Mouse (Mus musculus): ENCODE data around the gene Obscn. TPM values are rescaled to one million over a fixed set of nuclear protein-coding genes. Genes with fewer than 3 reads are reported as not detected.
A peak's percentile ranks its signal among the peaks of the same experiment; 100 is the strongest.

The Obscn gene
- polyA plus RNA-seq, 1 experiment from 2014 or later = 0.60 TPM

DNA sequence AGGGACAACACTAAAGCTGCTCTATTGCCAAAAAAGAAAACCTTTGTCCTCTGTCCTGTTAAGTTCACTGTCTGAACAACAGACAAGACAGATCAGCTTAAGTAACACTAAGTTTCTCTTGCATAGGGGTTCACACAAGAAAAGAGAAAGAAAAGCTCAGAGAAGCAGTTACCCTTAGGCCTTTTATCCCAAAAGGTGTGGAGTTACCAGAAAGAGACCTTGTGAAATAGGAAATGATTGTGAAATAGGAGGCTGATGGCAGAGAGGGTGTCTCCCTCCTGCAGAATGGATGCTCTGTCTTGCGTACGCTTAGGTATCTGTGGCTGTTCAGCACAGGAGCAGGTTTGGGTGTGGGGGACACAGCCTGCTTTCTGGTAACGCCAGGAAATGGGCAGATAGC is 157.0 kb downstream of the Obscn start:
- Histone ChIP-seq H3K9me3 (replicated peaks) (no peaks in the 10 kb centered on the region), H3K27ac (no peak overlapping the region), H3K4me1 (peaks cover 50% of the 10 kb centered on the region), H3K4me2 (peak overlapping the region; percentile 85), H3K27me3 (no peaks in the 10 kb centered on the region), H3K4me3 (replicated peaks) (peak overlapping the region; percentile 98), H3K9ac (peak overlapping the region; percentile 90; the same call in 1 of the 2 replicates), H3K36me3 (peaks cover 26% of the 10 kb centered on the region)
- no peak for ATAC-seq (replicated peaks; ENCODE audit: low FRiP score)
- WGBS = 75% methylated on average over 3 of the region's 3 CpGs

DNA sequence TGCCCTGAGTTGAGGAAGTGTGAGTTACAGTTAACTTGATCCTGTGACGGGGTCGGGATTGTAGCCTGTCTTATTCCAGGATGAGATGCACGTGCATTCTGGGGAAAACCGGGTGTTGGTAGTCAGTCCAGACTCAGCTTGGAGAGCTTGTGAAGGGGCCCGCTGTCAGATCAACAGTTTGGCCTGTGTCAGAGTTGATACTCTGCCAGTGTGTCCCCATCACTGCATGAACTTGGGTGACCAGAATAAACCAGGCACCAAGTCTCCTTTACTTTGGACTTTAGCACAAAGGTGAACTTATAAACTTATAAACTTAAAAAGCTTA is 157.5 kb downstream of the Obscn start:
- Histone ChIP-seq H3K4me3 (replicated peaks) (peak overlapping the region; percentile 98), H3K9ac (peak overlapping the region; percentile 90), H3K4me1 (peaks cover 50% of the 10 kb centered on the region), H3K27me3 (no peaks in the 10 kb centered on the region), H3K36me3 (peaks cover 21% of the 10 kb centered on the region), H3K4me2 (peak overlapping the region; percentile 85), H3K27ac (peak overlapping the region; percentile 92; the same call in 1 of the 2 replicates), H3K9me3 (replicated peaks) (no peaks in the 10 kb centered on the region)
- WGBS = 4% methylated on average over 5 of the region's 5 CpGs
- no peak for ATAC-seq (replicated peaks; ENCODE audit: low FRiP score)

DNA sequence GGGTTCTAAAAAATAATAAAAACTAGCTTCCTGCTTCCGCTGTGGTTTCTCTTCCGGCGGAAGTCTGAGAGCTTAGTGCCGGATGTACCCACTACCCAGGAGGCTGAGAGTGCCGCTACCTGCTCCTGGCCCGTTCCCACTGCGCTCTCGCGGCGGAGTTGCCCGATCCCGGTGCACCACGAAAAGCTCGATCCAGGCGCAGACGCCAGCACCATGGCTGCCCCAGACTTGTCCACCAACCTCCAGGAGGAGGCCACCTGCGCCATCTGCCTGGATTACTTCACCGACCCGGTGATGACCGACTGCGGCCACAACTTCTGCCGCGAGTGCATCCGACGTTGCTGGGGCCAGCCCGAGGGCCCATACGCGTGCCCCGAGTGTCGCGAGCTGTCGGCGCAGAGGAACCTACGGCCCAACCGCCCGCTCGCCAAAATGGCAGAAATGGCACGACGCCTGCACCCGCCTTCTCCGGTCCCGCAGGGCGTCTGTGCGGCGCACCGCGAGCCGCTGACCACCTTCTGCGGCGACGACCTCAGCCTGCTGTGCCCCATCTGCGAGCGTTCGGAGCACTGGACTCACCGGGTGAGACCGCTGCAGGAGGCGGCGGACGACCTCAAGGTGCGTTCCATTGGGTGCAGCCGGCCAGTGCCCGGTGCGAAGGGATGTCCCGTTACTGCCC is 158.0 kb downstream of the Obscn start, which contains the start of gene Trim11:
TSS of gene Trim11 (plus strand) at position 67 of the 679 bp plus-strand sequence.
- Histone ChIP-seq H3K27ac (peak within 1 kb of the TSS; percentile 92), H3K4me3 (replicated peaks) (peak within 1 kb of the TSS; percentile 98), H3K9ac (peak within 1 kb of the TSS; percentile 90), H3K36me3 (peaks cover 19% of the 10 kb centered on the region), H3K27me3 (no peaks in the 10 kb centered on the region), H3K4me1 (peaks cover 50% of the 10 kb centered on the region), H3K9me3 (replicated peaks) (no peaks in the 10 kb centered on the region), H3K4me2 (peak within 1 kb of the TSS; percentile 85)
- under 1% methylated on average over 64 of the region's 64 CpGs for WGBS
- peak; percentile 69 for ATAC-seq (replicated peaks; ENCODE audit: low FRiP score)

DNA sequence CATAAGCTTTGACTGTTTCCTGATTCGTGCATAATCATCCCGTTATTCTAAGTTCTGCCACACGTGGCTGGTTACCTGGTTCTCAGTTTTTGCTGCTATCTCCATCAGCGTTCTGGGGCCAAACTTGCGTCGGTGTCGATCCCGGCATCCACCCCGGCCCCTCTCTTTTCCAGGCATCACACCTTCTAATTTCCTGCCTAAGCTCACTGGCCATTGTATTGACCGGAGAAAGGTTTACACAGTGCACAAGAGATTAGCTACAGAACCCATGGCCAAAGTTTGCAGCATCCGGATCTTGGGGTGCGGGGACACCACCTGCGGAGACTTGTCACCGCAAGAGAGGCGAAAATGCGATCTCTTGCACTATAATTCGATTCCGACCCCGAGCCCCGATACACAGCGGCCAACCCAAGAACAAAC is 158.6 kb downstream of the Obscn start:
- Histone ChIP-seq H3K9ac (peak overlapping the region; percentile 90), H3K36me3 (peaks cover 15% of the 10 kb centered on the region), H3K4me1 (peaks cover 50% of the 10 kb centered on the region), H3K4me2 (peak overlapping the region; percentile 85), H3K9me3 (replicated peaks) (no peaks in the 10 kb centered on the region), H3K27ac (peak overlapping the region; percentile 92), H3K4me3 (replicated peaks) (peak overlapping the region; percentile 98), H3K27me3 (no peaks in the 10 kb centered on the region)
- WGBS = under 1% methylated on average over 21 of the region's 21 CpGs
- 0 out of 2 replicates have a peak, but pooled peaks have one; percentile 3 for ATAC-seq (replicated peaks; ENCODE audit: low FRiP score)

DNA sequence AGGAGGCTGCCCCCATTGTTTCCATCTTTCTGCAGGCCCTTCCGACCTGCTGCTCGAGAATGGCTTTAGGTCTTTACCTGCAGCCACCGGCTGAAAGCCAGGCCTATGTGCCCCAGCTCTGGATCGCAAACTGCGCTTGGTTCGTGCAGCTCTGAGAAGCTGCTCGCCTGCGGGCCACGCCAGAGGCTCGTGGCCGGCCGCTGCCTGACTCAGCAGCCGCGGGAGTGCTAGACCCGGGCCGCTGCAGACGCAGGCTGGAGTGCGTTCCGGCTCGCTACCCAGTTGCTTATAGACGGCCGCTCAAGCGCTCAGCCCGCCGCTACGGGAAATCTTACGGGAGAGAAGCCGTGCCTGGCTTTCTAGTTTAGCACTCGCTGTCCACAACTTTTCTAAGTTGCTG is 159.1 kb downstream of the Obscn start:
- Histone ChIP-seq H3K27me3 (no peaks in the 10 kb centered on the region), H3K27ac (peak overlapping the region; percentile 92), H3K9me3 (replicated peaks) (no peaks in the 10 kb centered on the region), H3K9ac (peak overlapping the region; percentile 90), H3K36me3 (peaks cover 13% of the 10 kb centered on the region), H3K4me1 (peaks cover 48% of the 10 kb centered on the region), H3K4me2 (peak overlapping the region; percentile 85), H3K4me3 (replicated peaks) (peak overlapping the region; percentile 98)
- ATAC-seq (replicated peaks; ENCODE audit: low FRiP score) = 0 out of 2 replicates have a peak, but pooled peaks have one; percentile 24
- WGBS = under 1% methylated on average over 29 of the region's 29 CpGs

DNA sequence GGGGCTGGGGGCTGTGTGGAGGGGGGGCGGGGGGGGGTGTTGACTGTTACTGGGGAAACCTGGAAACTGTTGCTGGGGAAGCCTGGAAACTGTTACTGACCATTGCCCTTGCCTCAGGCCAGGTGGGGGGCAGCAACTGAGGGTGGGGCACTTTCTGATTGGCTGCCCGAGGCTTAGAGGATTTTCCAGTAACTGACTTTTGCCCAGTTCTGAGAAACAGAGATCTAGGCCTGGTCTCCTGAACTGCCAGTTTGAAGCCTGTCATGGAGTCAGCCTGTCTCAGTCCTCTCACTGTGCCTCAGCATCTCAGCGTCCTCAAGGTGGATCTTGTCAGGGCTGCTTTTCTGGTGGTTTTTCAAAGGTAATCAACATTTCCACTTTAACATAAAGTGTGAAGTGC is 161.8 kb downstream of the Obscn start:
- no peaks in the 10 kb centered on the region for H3K27me3 ChIP-seq
- peaks cover 15% of the 10 kb centered on the region for H3K36me3 ChIP-seq
- H3K4me2 ChIP-seq = no peak overlapping the region
- H3K27ac ChIP-seq = no peak overlapping the region
- ATAC-seq (replicated peaks; ENCODE audit: low FRiP score) = no peak
- WGBS = 93% methylated on average over 3 of the region's 3 CpGs
- H3K9me3 ChIP-seq (replicated peaks) = no peaks in the 10 kb centered on the region
- no peak overlapping the region for H3K9ac ChIP-seq
- H3K4me1 ChIP-seq = peaks cover 39% of the 10 kb centered on the region
- no peak overlapping the region for H3K4me3 ChIP-seq (replicated peaks)

DNA sequence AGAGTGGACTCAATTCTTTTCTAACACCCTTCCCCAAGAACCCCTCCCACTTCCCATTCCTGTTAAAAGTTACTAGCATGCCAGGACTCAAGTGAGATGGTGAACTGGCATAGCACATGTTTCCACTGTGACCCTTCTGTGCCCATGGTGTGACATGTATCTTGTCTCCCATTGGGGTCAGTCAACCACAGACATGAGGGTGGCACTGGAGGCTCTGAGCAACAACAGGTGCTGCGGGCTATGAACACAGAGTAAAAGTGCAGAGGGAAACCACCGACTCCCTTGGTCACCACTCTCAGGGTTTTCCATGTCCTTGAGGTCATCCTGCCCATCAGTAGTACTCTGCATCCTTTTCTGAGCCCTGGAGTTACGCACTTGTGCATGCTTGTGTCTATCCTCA is 164.4 kb downstream of the Obscn start:
- peaks cover 21% of the 10 kb centered on the region for H3K36me3 ChIP-seq
- no peaks in the 10 kb centered on the region for H3K27me3 ChIP-seq
- no peak overlapping the region for H3K4me3 ChIP-seq (replicated peaks)
- no peak overlapping the region for H3K27ac ChIP-seq
- no peaks in the 10 kb centered on the region for H3K9me3 ChIP-seq (replicated peaks)
- ATAC-seq (replicated peaks; ENCODE audit: low FRiP score) = no peak
- WGBS = 92% methylated on average over 3 of the region's 3 CpGs
- H3K4me1 ChIP-seq = peaks cover 38% of the 10 kb centered on the region
- H3K4me2 ChIP-seq = no peak overlapping the region
- H3K9ac ChIP-seq = no peak overlapping the region

DNA sequence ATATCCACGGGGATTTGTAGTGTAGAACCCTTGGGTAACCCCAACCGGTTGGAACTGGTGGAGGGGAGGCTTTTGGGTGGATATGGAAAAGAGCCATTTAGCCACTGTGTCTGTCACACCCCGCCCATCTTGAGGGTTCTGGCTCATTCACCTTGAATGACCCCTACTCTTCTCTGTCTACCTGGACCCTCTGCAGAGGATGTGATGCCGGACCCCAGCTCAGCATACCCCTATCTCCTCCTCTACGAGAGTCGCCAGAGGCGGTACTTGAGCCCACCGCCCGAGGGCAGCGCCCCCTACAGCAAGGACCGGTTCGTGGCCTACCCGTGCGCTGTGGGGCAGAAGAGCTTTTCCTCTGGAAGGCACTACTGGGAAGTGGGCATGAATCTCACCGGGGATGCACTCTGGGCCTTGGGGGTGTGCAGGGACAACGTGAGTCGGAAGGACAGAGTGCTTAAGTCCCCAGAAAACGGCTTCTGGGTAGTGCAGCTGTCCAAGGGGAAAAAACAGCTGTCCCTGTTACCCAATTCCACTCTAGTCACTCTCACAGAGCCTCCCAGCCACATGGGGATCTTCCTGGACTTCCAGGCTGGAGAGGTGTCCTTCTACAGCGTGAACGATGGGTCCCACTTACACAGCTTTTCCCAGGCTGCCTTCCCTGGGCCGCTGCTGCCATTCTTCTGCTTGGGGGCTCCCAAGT is 165.2 kb downstream of the Obscn start:
- H3K4me3 ChIP-seq (replicated peaks) = no peak overlapping the region
- no peak overlapping the region for H3K9ac ChIP-seq
- peaks cover 40% of the 10 kb centered on the region for H3K4me1 ChIP-seq
- no peaks in the 10 kb centered on the region for H3K9me3 ChIP-seq (replicated peaks)
- peaks cover 21% of the 10 kb centered on the region for H3K36me3 ChIP-seq
- 89% methylated on average over 21 of the region's 21 CpGs for WGBS
- H3K27ac ChIP-seq = peak overlapping the region; percentile 85
- H3K27me3 ChIP-seq = no peaks in the 10 kb centered on the region
- ATAC-seq (replicated peaks; ENCODE audit: low FRiP score) = no peak
- no peak overlapping the region for H3K4me2 ChIP-seq

DNA sequence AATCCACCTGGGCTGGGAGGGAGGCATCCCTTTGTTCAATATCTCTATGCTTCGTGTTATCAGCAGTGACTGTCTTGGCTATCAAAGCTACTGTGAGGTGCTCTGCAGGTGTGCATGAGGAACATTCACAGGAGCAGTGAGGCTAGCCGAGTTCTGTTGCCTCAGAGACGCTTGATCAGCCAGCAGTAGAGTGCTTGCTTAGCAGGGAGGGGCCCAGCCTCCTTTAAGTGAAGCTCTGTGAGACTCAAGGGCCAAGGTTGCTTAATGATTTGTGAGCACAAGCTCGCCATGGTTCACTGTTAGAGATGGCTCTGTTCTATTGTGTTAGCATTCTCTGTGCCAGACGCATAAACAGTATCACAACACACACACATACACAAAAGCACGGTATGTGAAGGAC is 166.5 kb downstream of the Obscn start:
- Histone ChIP-seq H3K9ac (no peak overlapping the region), H3K9me3 (replicated peaks) (no peaks in the 10 kb centered on the region), H3K4me2 (peak overlapping the region; percentile 37), H3K4me3 (replicated peaks) (no peak overlapping the region), H3K36me3 (peaks cover 19% of the 10 kb centered on the region), H3K27ac (peak overlapping the region; percentile 85), H3K27me3 (no peaks in the 10 kb centered on the region), H3K4me1 (peaks cover 46% of the 10 kb centered on the region)
- 55% methylated on average over 6 of the region's 6 CpGs for WGBS
- peak; percentile 83 for ATAC-seq (replicated peaks; ENCODE audit: low FRiP score)

DNA sequence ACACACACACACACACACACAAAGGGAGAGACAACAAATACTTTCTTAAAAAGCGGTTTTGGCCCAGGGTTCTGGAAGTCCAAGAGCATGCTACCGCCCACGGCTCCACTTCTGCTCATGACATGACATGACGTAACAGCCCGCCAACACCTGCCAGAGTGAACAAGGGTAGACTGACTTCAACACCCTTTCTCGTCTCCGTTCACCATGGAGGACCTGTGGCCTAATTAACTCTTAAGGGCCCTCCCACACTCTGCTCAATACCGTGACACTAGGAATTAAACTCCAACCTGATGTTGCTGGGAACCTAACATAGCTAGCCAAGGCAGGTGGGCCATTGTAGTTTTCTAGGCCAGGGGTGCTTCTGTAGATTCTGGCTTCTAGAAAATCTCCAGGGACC is 167.2 kb downstream of the Obscn start:
- Histone ChIP-seq H3K9me3 (replicated peaks) (no peaks in the 10 kb centered on the region), H3K4me1 (peaks cover 47% of the 10 kb centered on the region), H3K27ac (peak overlapping the region; percentile 85), H3K27me3 (no peaks in the 10 kb centered on the region), H3K4me2 (peak overlapping the region; percentile 37), H3K9ac (no peak overlapping the region), H3K36me3 (peaks cover 16% of the 10 kb centered on the region), H3K4me3 (replicated peaks) (no peak overlapping the region)
- peak; percentile 57 for ATAC-seq (replicated peaks; ENCODE audit: low FRiP score)
- WGBS = 65% methylated on average over 8 of the region's 8 CpGs

DNA sequence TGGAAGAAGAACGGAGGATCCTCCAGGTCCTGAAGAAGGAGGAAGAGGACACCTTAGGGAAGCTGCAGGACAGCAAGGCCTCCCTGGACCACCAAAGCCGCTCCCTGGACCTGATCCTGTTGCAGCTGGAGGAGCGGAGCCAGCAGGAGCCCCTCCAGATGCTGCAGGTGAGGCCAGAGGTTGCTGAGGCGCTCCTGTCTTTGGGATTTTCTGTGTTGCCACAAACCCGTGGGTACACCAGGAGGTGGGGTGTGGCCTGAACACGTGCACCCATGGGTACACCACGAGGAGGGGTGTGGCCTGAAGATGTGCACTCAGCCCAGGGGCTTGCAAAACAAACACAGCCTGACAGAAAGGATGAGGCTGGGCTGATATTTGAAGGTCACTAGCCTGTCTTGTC is 167.7 kb downstream of the Obscn start:
- H3K4me3 ChIP-seq (replicated peaks) = no peak overlapping the region
- H3K36me3 ChIP-seq = peaks cover 16% of the 10 kb centered on the region
- H3K4me2 ChIP-seq = no peak overlapping the region
- H3K9ac ChIP-seq = no peak overlapping the region
- 0 out of 2 replicates have a peak, but pooled peaks have one; percentile 13 for ATAC-seq (replicated peaks; ENCODE audit: low FRiP score)
- H3K9me3 ChIP-seq (replicated peaks) = no peaks in the 10 kb centered on the region
- H3K4me1 ChIP-seq = peaks cover 50% of the 10 kb centered on the region
- H3K27me3 ChIP-seq = 0 out of 2 replicates have a peak, but pooled peaks cover 4% of the 10 kb centered on the region
- WGBS = 82% methylated on average over 7 of the region's 7 CpGs
- peak overlapping the region; percentile 85 for H3K27ac ChIP-seq

DNA sequence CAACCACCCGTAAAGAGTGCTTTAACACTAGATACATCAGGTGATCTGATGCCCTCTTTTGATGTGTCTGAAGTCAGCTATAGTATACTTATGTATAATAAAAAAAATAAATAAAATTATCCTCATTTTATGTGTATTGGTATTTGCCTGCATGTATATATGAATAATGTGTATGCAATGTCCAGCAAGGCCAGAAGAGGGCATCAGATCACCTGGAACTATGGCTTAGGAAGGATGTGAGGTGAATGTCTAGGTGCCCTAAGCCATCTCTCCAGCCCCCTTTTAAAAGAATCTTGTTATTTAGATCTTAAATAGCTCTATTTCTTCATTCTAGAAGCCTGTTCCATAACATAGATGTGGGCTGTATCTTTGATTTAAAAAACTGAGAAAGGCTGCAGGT is 168.9 kb downstream of the Obscn start:
- no peak overlapping the region for H3K9ac ChIP-seq
- 91% methylated on average over 1 of the region's 1 CpGs for WGBS
- H3K9me3 ChIP-seq (replicated peaks) = no peaks in the 10 kb centered on the region
- peaks cover 14% of the 10 kb centered on the region; the same call in 1 of the 2 replicates for H3K27me3 ChIP-seq
- no peak for ATAC-seq (replicated peaks; ENCODE audit: low FRiP score)
- H3K4me1 ChIP-seq = peaks cover 53% of the 10 kb centered on the region
- peaks cover 13% of the 10 kb centered on the region for H3K36me3 ChIP-seq
- H3K27ac ChIP-seq = no peak overlapping the region
- H3K4me3 ChIP-seq (replicated peaks) = no peak overlapping the region
- H3K4me2 ChIP-seq = no peak overlapping the region
